Mouse (Mus musculus) midbrain, embryonic 12.5 days (tissue): ENCODE measurements at regions not wholly inside any gene's neighbourhood (a gene's known extent, or its start where the extent isn't known, plus 50 kb on each side); places are given as distances from the start of the nearest gene placed in this dataset.

ENCODE experiments used
- ATAC-seq: fragments of 200-750 bp; cut with Nextera tagmentation; 2 replicates; pipeline ENCODE4 v1.8.0; 2017; ENCODE audit warnings: low read depth, moderate TSS enrichment, moderate library complexity; ENCODE audit not compliant: low FRiP score
- H3K27ac ChIP-seq: fragments of 300-500 bp; sonication (generic); replicated peaks from 2 replicates; pipeline ENCODE4 v1.5.1; 2016; ENCODE audit warnings: mild to moderate bottlenecking
- H3K27me3 ChIP-seq: fragments of 300-500 bp; sonication (generic); 2 replicates; pipeline ENCODE4 v1.6.1; 2016; ENCODE audit warnings: mild to moderate bottlenecking
- H3K36me3 ChIP-seq: fragments of 300-500 bp; sonication (generic); 2 replicates; pipeline ENCODE4 v1.6.1; 2016
- H3K4me1 ChIP-seq: fragments of 300-500 bp; sonication (generic); 2 replicates; pipeline ENCODE4 v1.6.1; 2016
- H3K4me2 ChIP-seq: fragments of 300-500 bp; sonication (generic); replicated peaks from 2 replicates; pipeline ENCODE4 v1.6.1; 2016; ENCODE audit warnings: mild to moderate bottlenecking, moderate library complexity
- H3K4me3 ChIP-seq: fragments of 300-500 bp; sonication (generic); 2 replicates; pipeline ENCODE4 v1.5.1; 2016; ENCODE audit warnings: mild to moderate bottlenecking
- H3K9ac ChIP-seq: fragments of 300-500 bp; sonication (generic); replicated peaks from 2 replicates; pipeline ENCODE4 v1.6.1; 2016; ENCODE audit warnings: mild to moderate bottlenecking, moderate library complexity
- H3K9me3 ChIP-seq: fragments of 300-500 bp; sonication (generic); 2 replicates; pipeline ENCODE4 v1.6.1; 2016; ENCODE audit warnings: mild to moderate bottlenecking
- WGBS: fragments of 180-500 bp; shearing (Covaris S2); methylation state at CpG from one replicate; pipeline ENCODE4 v1.1.7; 2016; 5-methylcytosine and 5-hydroxymethylcytosine counted together

GRCm38 (mm10) chr14:106390546-106390945, 284.5 kb downstream of the Trim52 start:
- Histone ChIP-seq H3K27me3 (no peaks in the 10 kb centered on the region), H3K4me2 (no peak overlapping the region), H3K27ac (no peak overlapping the region), H3K36me3 (no peaks in the 10 kb centered on the region), H3K4me1 (no peaks in the 10 kb centered on the region), H3K9ac (no peak overlapping the region), H3K4me3 (no peak overlapping the region), H3K9me3 (no peaks in the 10 kb centered on the region)
- WGBS, result 93% methylated on average over 9 of the region's 9 CpGs
- ATAC-seq, result no peak

- WGBS, result 90% methylated on average over 4 of the region's 4 CpGs
- H3K27ac ChIP-seq, result no peak overlapping the region
- no peaks in the 10 kb centered on the region for H3K27me3 ChIP-seq
- no peak for ATAC-seq
- no peaks in the 10 kb centered on the region for H3K4me1 ChIP-seq
- no peaks in the 10 kb centered on the region for H3K36me3 ChIP-seq
- no peaks in the 10 kb centered on the region for H3K9me3 ChIP-seq
- no peak overlapping the region for H3K9ac ChIP-seq
- H3K4me3 ChIP-seq, result no peak overlapping the region
- no peak overlapping the region for H3K4me2 ChIP-seq
These were observed 288.0 kb downstream of the Trim52 start for GRCm38 (mm10) chr14:106393978-106394377.

- 80% methylated on average over 2 of the region's 2 CpGs for WGBS
- H3K9ac ChIP-seq, result no peak overlapping the region
- ATAC-seq, result no peak
- H3K36me3 ChIP-seq, result no peaks in the 10 kb centered on the region
- H3K27ac ChIP-seq, result no peak overlapping the region
- H3K4me2 ChIP-seq, result no peak overlapping the region
- H3K9me3 ChIP-seq, result no peaks in the 10 kb centered on the region
- H3K4me1 ChIP-seq, result no peaks in the 10 kb centered on the region
- H3K27me3 ChIP-seq, result no peaks in the 10 kb centered on the region
- no peak overlapping the region for H3K4me3 ChIP-seq
These were observed 307.0 kb downstream of the Trim52 start for GRCm38 (mm10) chr14:106412917-106413558.

- no peak overlapping the region for H3K27ac ChIP-seq
- no peak overlapping the region for H3K9ac ChIP-seq
- H3K4me2 ChIP-seq, result no peak overlapping the region
- WGBS, result 71% methylated on average over 4 of the region's 4 CpGs
- H3K4me3 ChIP-seq, result no peak overlapping the region
- no peaks in the 10 kb centered on the region for H3K9me3 ChIP-seq
- no peaks in the 10 kb centered on the region for H3K36me3 ChIP-seq
- no peak for ATAC-seq
- H3K4me1 ChIP-seq, result no peaks in the 10 kb centered on the region
- H3K27me3 ChIP-seq, result no peaks in the 10 kb centered on the region
These were observed 318.7 kb downstream of the Trim52 start for GRCm38 (mm10) chr14:106424714-106425113.

GRCm38 (mm10) chr14:106428594-106428993, 322.6 kb downstream of the Trim52 start:
- Histone ChIP-seq H3K9me3 (no peaks in the 10 kb centered on the region), H3K9ac (no peak overlapping the region), H3K4me3 (no peak overlapping the region), H3K27me3 (no peaks in the 10 kb centered on the region), H3K4me2 (no peak overlapping the region), H3K27ac (no peak overlapping the region), H3K36me3 (no peaks in the 10 kb centered on the region), H3K4me1 (no peaks in the 10 kb centered on the region)
- ATAC-seq, result no peak
- 78% methylated on average over 2 of the region's 2 CpGs for WGBS

GRCm38 (mm10) chr14:106439282-106439681, 333.3 kb downstream of the Trim52 start:
- peak; percentile 85 for ATAC-seq
- Histone ChIP-seq H3K36me3 (no peaks in the 10 kb centered on the region), H3K9me3 (no peaks in the 10 kb centered on the region), H3K4me3 (no peak overlapping the region), H3K4me2 (no peak overlapping the region), H3K9ac (no peak overlapping the region), H3K27ac (no peak overlapping the region), H3K27me3 (no peaks in the 10 kb centered on the region), H3K4me1 (no peaks in the 10 kb centered on the region)
- 16% methylated on average over 5 of the region's 5 CpGs for whole genome bisulfite sequencing

- no peak for ATAC-seq
- no peak overlapping the region for H3K27ac ChIP-seq
- no peaks in the 10 kb centered on the region for H3K36me3 ChIP-seq
- no peak overlapping the region for H3K4me3 ChIP-seq
- H3K9ac ChIP-seq, result no peak overlapping the region
- H3K9me3 ChIP-seq, result no peaks in the 10 kb centered on the region
- WGBS, result 94% methylated on average over 7 of the region's 7 CpGs
- H3K4me1 ChIP-seq, result no peaks in the 10 kb centered on the region
- H3K4me2 ChIP-seq, result no peak overlapping the region
- H3K27me3 ChIP-seq, result no peaks in the 10 kb centered on the region
These were observed 383.1 kb downstream of the Trim52 start for GRCm38 (mm10) chr14:106489074-106489473.

- no peaks in the 10 kb centered on the region for H3K27me3 ChIP-seq
- H3K27ac ChIP-seq, result no peak overlapping the region
These were observed 385.4 kb downstream of the Trim52 start for GRCm38 (mm10) chr14:106491389-106491788.

GRCm38 (mm10) chr14:106500344-106501135, 394.5 kb downstream of the Trim52 start:
- ATAC-seq, result peak; percentile 72
- 35% methylated on average over 19 of the region's 19 CpGs for WGBS
- Histone ChIP-seq H3K36me3 (no peaks in the 10 kb centered on the region), H3K4me2 (peak overlapping the region; percentile 37), H3K9me3 (no peaks in the 10 kb centered on the region), H3K4me1 (no peaks in the 10 kb centered on the region), H3K27ac (no peak overlapping the region), H3K27me3 (no peaks in the 10 kb centered on the region), H3K4me3 (no peak overlapping the region), H3K9ac (no peak overlapping the region)

More at GRCm38 (mm10) chr14:106491389-106491788, 385.4 kb downstream of the Trim52 start:
- Histone ChIP-seq H3K4me1 (no peaks in the 10 kb centered on the region), H3K4me3 (no peak overlapping the region), H3K9me3 (no peaks in the 10 kb centered on the region), H3K9ac (no peak overlapping the region), H3K4me2 (no peak overlapping the region), H3K36me3 (no peaks in the 10 kb centered on the region)
- 83% methylated on average over 4 of the region's 4 CpGs for WGBS
- ATAC-seq, result no peak

- no peaks in the 10 kb centered on the region for H3K9me3 ChIP-seq
- no peak overlapping the region for H3K27ac ChIP-seq
- H3K9ac ChIP-seq, result no peak overlapping the region
- no peak for ATAC-seq
- 67% methylated on average over 4 of the region's 4 CpGs for WGBS
- no peaks in the 10 kb centered on the region for H3K4me1 ChIP-seq
- no peak overlapping the region for H3K4me2 ChIP-seq
- H3K36me3 ChIP-seq, result no peaks in the 10 kb centered on the region
- H3K27me3 ChIP-seq, result no peaks in the 10 kb centered on the region
- no peak overlapping the region for H3K4me3 ChIP-seq
These were observed 400.9 kb downstream of the Trim52 start for GRCm38 (mm10) chr14:106506921-106507320.

- H3K9me3 ChIP-seq, result no peaks in the 10 kb centered on the region
These were observed 412.8 kb downstream of the Trim52 start for GRCm38 (mm10) chr14:106518552-106519358.

GRCm38 (mm10) chr14:106520808-106521207, 414.8 kb downstream of the Trim52 start:
- Histone ChIP-seq H3K9me3 (no peaks in the 10 kb centered on the region), H3K4me3 (no peak overlapping the region), H3K9ac (no peak overlapping the region), H3K27ac (no peak overlapping the region), H3K27me3 (no peaks in the 10 kb centered on the region), H3K4me1 (no peaks in the 10 kb centered on the region), H3K36me3 (no peaks in the 10 kb centered on the region), H3K4me2 (no peak overlapping the region)
- 88% methylated on average over 8 of the region's 8 CpGs for WGBS
- no peak for ATAC-seq

More at GRCm38 (mm10) chr14:106518552-106519358, 412.8 kb downstream of the Trim52 start:
- Histone ChIP-seq H3K27me3 (no peaks in the 10 kb centered on the region), H3K4me2 (no peak overlapping the region), H3K4me3 (no peak overlapping the region), H3K4me1 (no peaks in the 10 kb centered on the region), H3K36me3 (no peaks in the 10 kb centered on the region), H3K27ac (no peak overlapping the region), H3K9ac (no peak overlapping the region)
- ATAC-seq, result no peak
- WGBS, result 70% methylated on average over 12 of the region's 12 CpGs
